Mouse (Mus musculus) MEL (cell line): Measurements from ENCODE around the gene Ifit1bl2. TPM values are rescaled to one million over a fixed set of nuclear protein-coding genes. Genes with fewer than 3 reads are reported as not detected.

Source experiments
- DNase-seq: peaks from one replicate; pipeline ENCODE4 v3.0.0; 2011; ENCODE audit warnings: low read depth, low spot score
- H3K27ac ChIP-seq: 2 replicates; pipeline ENCODE4 v1.5.1; 2012; ENCODE audit warnings: low read depth, mild to moderate bottlenecking, control low read depth, low read length, moderate library complexity; ENCODE audit not compliant: control insufficient read depth
- H3K27me3 ChIP-seq, 2 experiments: fragments of 150-350 bp in 1 of 2; sonication (generic) in 1 of 2; 2 replicates each; pipeline ENCODE4 v1.6.1; 2012; ENCODE audit warnings: low read length in 2 of 2, mild to moderate bottlenecking in 2 of 2, improper control_type of control experiment in 1 of 2, moderate library complexity in 1 of 2; ENCODE audit not compliant: insufficient read depth in 2 of 2, control insufficient read depth in 1 of 2
- H3K36me3 ChIP-seq, 2 experiments: 2 replicates each; pipeline ENCODE4 v1.6.1; 2012 to 2014; ENCODE audit warnings: low read length in 2 of 2, improper control_type of control experiment in 1 of 2, inconsistent platforms in 1 of 2, mild to moderate bottlenecking in 1 of 2; ENCODE audit not compliant: insufficient read depth in 2 of 2, control insufficient read depth in 1 of 2
- H3K4me1 ChIP-seq, 2 experiments: fragments of 150-350 bp in 1 of 2; sonication (generic) in 1 of 2; 2 replicates each; pipeline ENCODE4 v1.6.1; 2012; ENCODE audit warnings: low read length in 2 of 2, improper control_type of control experiment in 1 of 2, mild to moderate bottlenecking in 1 of 2; ENCODE audit not compliant: insufficient read depth in 2 of 2, control insufficient read depth in 1 of 2
- H3K4me3 ChIP-seq, 2 experiments: fragments of 150-350 bp in 1 of 2; sonication (generic) in 1 of 2; 2 replicates each; pipeline ENCODE4 v1.5.1; 2012; ENCODE audit warnings: low read depth in 2 of 2, low read length in 2 of 2, mild to moderate bottlenecking in 2 of 2, moderate library complexity in 2 of 2, control low read depth in 1 of 2, improper control_type of control experiment in 1 of 2; ENCODE audit not compliant: control insufficient read depth in 1 of 2, insufficient read depth in 1 of 2
- H3K79me2 ChIP-seq: 2 replicates; pipeline ENCODE4 v1.6.1; 2012; ENCODE audit warnings: mild to moderate bottlenecking, low read length, moderate library complexity; ENCODE audit not compliant: control insufficient read depth, poor library complexity, insufficient read depth
- H3K9ac ChIP-seq: 2 replicates; pipeline ENCODE4 v1.6.1; 2012; ENCODE audit warnings: low read depth, mild to moderate bottlenecking, control low read depth, low read length, moderate library complexity; ENCODE audit not compliant: control insufficient read depth, poor library complexity, severe bottlenecking
- H3K9me3 ChIP-seq: fragments of 150-350 bp; sonication (generic); replicated peaks from 2 replicates; pipeline ENCODE4 v1.6.1; 2012; ENCODE audit warnings: mild to moderate bottlenecking, low read length, improper control_type of control experiment, moderate library complexity; ENCODE audit not compliant: insufficient read depth
- CHD1 ChIP-seq: IDR thresholded peaks from 2 replicates; pipeline ENCODE4 v1.6.1; 2012; ENCODE audit warnings: low read depth, mild to moderate bottlenecking, inconsistent platforms, low read length, improper control_type of control experiment
- CTCF ChIP-seq, 3 experiments: IDR thresholded peaks in 2 of 3; conservative IDR thresholded peaks in 1 of 3; 2 replicates each; pipeline ENCODE4 v1.5.1; 2011 to 2012; ENCODE audit warnings: low read length in 3 of 3, low read depth in 2 of 3, mild to moderate bottlenecking in 2 of 3, improper control_type of control experiment in 1 of 3, inconsistent platforms in 1 of 3, mixed read lengths in 1 of 3, moderate library complexity in 1 of 3; ENCODE audit not compliant: control insufficient read depth in 1 of 3, insufficient read depth in 1 of 3, poor library complexity in 1 of 3, severe bottlenecking in 1 of 3
- E2F4 ChIP-seq: IDR thresholded peaks from 2 replicates; pipeline ENCODE4 v1.6.1; 2011; ENCODE audit warnings: low read depth, low read length, improper control_type of control experiment, borderline replicate concordance
- GABPA ChIP-seq: IDR thresholded peaks from 2 replicates; pipeline ENCODE4 v1.6.1; 2012; ENCODE audit warnings: low read depth, mild to moderate bottlenecking, inconsistent platforms, low read length, improper control_type of control experiment, moderate library complexity
- HCFC1 ChIP-seq: IDR thresholded peaks from 2 replicates; pipeline ENCODE4 v1.6.1; 2012; ENCODE audit warnings: low read depth, mild to moderate bottlenecking, inconsistent platforms, low read length, improper control_type of control experiment, moderate library complexity
- JUND ChIP-seq: IDR thresholded peaks from 2 replicates; pipeline ENCODE4 v1.6.1; 2011; ENCODE audit warnings: low read depth, mild to moderate bottlenecking, improper control_type of control experiment, low read length
- KAT2A ChIP-seq: conservative IDR thresholded peaks from 2 replicates; pipeline ENCODE4 v1.6.1; 2012; ENCODE audit warnings: low read depth, low read length, improper control_type of control experiment, inconsistent platforms
- MAX ChIP-seq: IDR thresholded peaks from 2 replicates; pipeline ENCODE4 v1.6.1; 2011; ENCODE audit warnings: low read length, improper control_type of control experiment
- MAZ ChIP-seq: IDR thresholded peaks from 2 replicates; pipeline ENCODE4 v1.6.1; 2012; ENCODE audit warnings: low read depth, mild to moderate bottlenecking, inconsistent platforms, low read length, improper control_type of control experiment
- MEF2A ChIP-seq: IDR thresholded peaks from 2 replicates; pipeline ENCODE4 v1.6.1; 2014; ENCODE audit warnings: low read depth, mild to moderate bottlenecking, inconsistent platforms, low read length, improper control_type of control experiment; ENCODE audit not compliant: poor library complexity, insufficient replicate concordance, severe bottlenecking; ENCODE audit errors: extremely low read depth
- MXI1 ChIP-seq: IDR thresholded peaks from 2 replicates; pipeline ENCODE4 v1.6.1; 2011; ENCODE audit warnings: mild to moderate bottlenecking, low read depth, low read length, improper control_type of control experiment
- MYB ChIP-seq: IDR thresholded peaks from 2 replicates; pipeline ENCODE4 v1.6.1; 2011; ENCODE audit warnings: mild to moderate bottlenecking, low read depth, low read length, improper control_type of control experiment
- MYC ChIP-seq: IDR thresholded peaks from 2 replicates; pipeline ENCODE4 v1.6.1; 2011; ENCODE audit warnings: low read depth, mild to moderate bottlenecking, low read length, improper control_type of control experiment, moderate library complexity
- NELFE ChIP-seq: IDR thresholded peaks from 2 replicates; pipeline ENCODE4 v1.6.1; 2011; ENCODE audit warnings: low read depth, low read length, improper control_type of control experiment
- NRF1 ChIP-seq: IDR thresholded peaks from 2 replicates; pipeline ENCODE4 v1.6.1; 2014; ENCODE audit warnings: low read depth, mild to moderate bottlenecking, inconsistent platforms, low read length, improper control_type of control experiment, moderate library complexity; ENCODE audit not compliant: poor library complexity, insufficient read depth, severe bottlenecking
- POLR2AphosphoS2 ChIP-seq: IDR thresholded peaks from 2 replicates; pipeline ENCODE4 v1.6.1; 2011; ENCODE audit warnings: low read length, improper control_type of control experiment
- POLR2AphosphoS5 ChIP-seq: IDR thresholded peaks from 2 replicates; pipeline ENCODE4 v1.6.1; 2012; ENCODE audit warnings: low read depth, borderline replicate concordance, mild to moderate bottlenecking, inconsistent platforms, low read length, moderate library complexity, mixed read lengths
- RAD21 ChIP-seq: IDR thresholded peaks from 2 replicates; pipeline ENCODE4 v1.6.1; 2011; ENCODE audit warnings: mild to moderate bottlenecking, low read depth, low read length, improper control_type of control experiment
- RCOR1 ChIP-seq: IDR thresholded peaks from 2 replicates; pipeline ENCODE4 v1.6.1; 2012; ENCODE audit warnings: low read depth, mild to moderate bottlenecking, inconsistent platforms, low read length, improper control_type of control experiment
- SIN3A ChIP-seq: IDR thresholded peaks from 2 replicates; pipeline ENCODE4 v1.6.1; 2012; ENCODE audit warnings: low read length, improper control_type of control experiment, inconsistent platforms
- TCF12 ChIP-seq: IDR thresholded peaks from 2 replicates; pipeline ENCODE4 v1.6.1; 2014; ENCODE audit warnings: low read depth, mild to moderate bottlenecking, inconsistent platforms, low read length, improper control_type of control experiment, moderate library complexity
- ZKSCAN1 ChIP-seq: IDR thresholded peaks from 2 replicates; pipeline ENCODE4 v1.6.1; 2012; ENCODE audit warnings: low read depth, mild to moderate bottlenecking, inconsistent platforms, low read length, improper control_type of control experiment, moderate library complexity
- ZNF384 ChIP-seq: IDR thresholded peaks from 2 replicates; pipeline ENCODE4 v1.6.1; 2012; ENCODE audit warnings: low read depth, mild to moderate bottlenecking, inconsistent platforms, low read length, improper control_type of control experiment
- polyA plus RNA-seq, 2 experiments: library from polyadenylated mRNA; stranded (reverse) in 1 of 2; unstranded in 1 of 2; fragments of >175 nt in 1 of 2; fragments of >200 nt in 1 of 2; gene quantifications; 2 replicates each; pipeline versions ENCODE4 v1.2.1 to v1.2.4; 2012; ENCODE audit warnings: low replicate concordance in 2 of 2, low read depth in 1 of 2; ENCODE audit not compliant: insufficient read length in 2 of 2, insufficient read depth in 1 of 2, missing spikeins in 1 of 2
- total RNA-seq: library from RNA; depleted of rRNA; stranded (reverse); fragments of 300-350 nt; gene quantifications from 2 replicates; pipeline ENCODE4 v1.2.3, GENCODE M21; 2012

Gene Ifit1bl2
- total and polyA plus RNA-seq, 3 experiments: not detected

GRCm38 (mm10) chr19:34624663-34625062 lies 15.9 kb downstream of the Ifit1bl2 start:
- no peak for DNase-seq
- TF ChIP-seq ZNF384 (no peak), RCOR1 (no peak), MAX (no peak), ZKSCAN1 (no peak), NELFE (no peak), KAT2A (no peak), CHD1 (no peak), GABPA (no peak), MYB (no peak), POLR2AphosphoS2 (no peak), MEF2A (no peak), RAD21 (no peak), SIN3A (no peak), MYC (no peak), JUND (no peak), MXI1 (no peak), TCF12 (no peak), HCFC1 (no peak), CTCF (IDR thresholded peaks at IDR 0.05 in 2 of 3, conservative IDR thresholded peaks at IDR 0.05 in 1 of 3; ENCODE audit: control insufficient read depth in 1 of 3, insufficient read depth in 1 of 3, low read depth in 2 of 3, low read length in 3 of 3, poor library complexity in 1 of 3, severe bottlenecking in 1 of 3) (no peak)
- Histone ChIP-seq H3K4me1 (no peaks in the 10 kb centered on the region), H3K36me3 (no peaks in the 10 kb centered on the region), H3K27me3 (peaks cover 0 to 8% of the 10 kb centered on the region in 2 experiments; a peak in 2 of 4 replicates), H3K9me3 (no peaks in the 10 kb centered on the region), H3K79me2 (no peaks in the 10 kb centered on the region), H3K4me3 (no peak overlapping the region), H3K9ac (no peak overlapping the region), H3K27ac (no peak overlapping the region)

GRCm38 (mm10) chr19:34623781-34624180 lies 16.8 kb downstream of the Ifit1bl2 start:
- H3K27ac ChIP-seq: no peak overlapping the region
- TF ChIP-seq HCFC1 (no peak), NELFE (no peak), RAD21 (no peak), POLR2AphosphoS2 (no peak), JUND (no peak), MAZ (no peak), NRF1 (no peak), POLR2AphosphoS5 (no peak), MAX (no peak), E2F4 (no peak), MXI1 (no peak), MEF2A (no peak)

More at GRCm38 (mm10) chr19:34623781-34624180, 16.8 kb downstream of the Ifit1bl2 start:
- H3K9ac ChIP-seq: no peak overlapping the region
- no peak for DNase-seq
- H3K79me2 ChIP-seq: no peaks in the 10 kb centered on the region
- H3K4me1 ChIP-seq: no peaks in the 10 kb centered on the region
- no peaks in the 10 kb centered on the region for H3K9me3 ChIP-seq
- peaks cover 0 to 8% of the 10 kb centered on the region in 2 experiments; a peak in 2 of 4 replicates for H3K27me3 ChIP-seq
- no peak overlapping the region for H3K4me3 ChIP-seq
- no peaks in the 10 kb centered on the region for H3K36me3 ChIP-seq
